Mouse (Mus musculus) cerebellum, adult 8-10 months (tissue): ENCODE results near the gene Skp1a.

Source experiments
- DNase-seq: peaks from one replicate; pipeline ENCODE4 v3.0.0; 2022

Skp1a gene

GRCm38 (mm10) chr11:52255077-52255476 is 23.3 kb downstream of the Skp1a start:
- DNase-seq = no peak

GRCm38 (mm10) chr11:52257376-52257775 is 25.6 kb downstream of the Skp1a start:
- no peak for DNase-seq

GRCm38 (mm10) chr11:52258711-52259110 is 26.9 kb downstream of the Skp1a start:
- no peak for DNase-seq

- no peak for DNase-seq
Measured at GRCm38 (mm10) chr11:52260878-52261277, 29.1 kb downstream of the Skp1a start.

GRCm38 (mm10) chr11:52261937-52262336 is 30.1 kb downstream of the Skp1a start:
- no peak for DNase-seq

- DNase-seq = no peak
Measured at GRCm38 (mm10) chr11:52262338-52262737, 30.5 kb downstream of the Skp1a start.

GRCm38 (mm10) chr11:52264871-52265270 is 33.1 kb downstream of the Skp1a start:
- no peak for DNase-seq

GRCm38 (mm10) chr11:52265616-52266307 is 34.0 kb downstream of the Skp1a start:
- no peak for DNase-seq

- DNase-seq = no peak
Measured at GRCm38 (mm10) chr11:52267271-52267670, 35.5 kb downstream of the Skp1a start.

- no peak for DNase-seq
Measured at GRCm38 (mm10) chr11:52268104-52268835, 36.5 kb downstream of the Skp1a start.

GRCm38 (mm10) chr11:52269841-52270240 is 38.0 kb downstream of the Skp1a start:
- no peak for DNase-seq

- no peak for DNase-seq
Measured at GRCm38 (mm10) chr11:52271765-52272495, 40.1 kb downstream of the Skp1a start.

GRCm38 (mm10) chr11:52272619-52273018 is 40.8 kb downstream of the Skp1a start:
- no peak for DNase-seq

GRCm38 (mm10) chr11:52273183-52273941 is 41.6 kb downstream of the Skp1a start:
- DNase-seq = no peak

- DNase-seq = no peak
Measured at GRCm38 (mm10) chr11:52273942-52274330, 42.1 kb downstream of the Skp1a start.

- no peak for DNase-seq
Measured at GRCm38 (mm10) chr11:52274456-52275112, 42.8 kb downstream of the Skp1a start.

GRCm38 (mm10) chr11:52275366-52275765 is 43.6 kb downstream of the Skp1a start:
- no peak for DNase-seq

GRCm38 (mm10) chr11:52275774-52276555 is 44.2 kb downstream of the Skp1a start:
- no peak for DNase-seq

GRCm38 (mm10) chr11:52276961-52277391 is 45.2 kb downstream of the Skp1a start:
- no peak for DNase-seq

- no peak for DNase-seq
Measured at GRCm38 (mm10) chr11:52277433-52278150, 45.8 kb downstream of the Skp1a start.

GRCm38 (mm10) chr11:52278164-52278563 is 46.4 kb downstream of the Skp1a start:
- DNase-seq = no peak
